Mouse (Mus musculus): ENCODE data around the gene Tnfaip2. TPM values are rescaled to one million over a fixed set of nuclear protein-coding genes. Genes with fewer than 3 reads are reported as not detected.

Gene Tnfaip2
- polyA plus RNA-seq, 1 experiment from 2014 or later = 79.5 TPM

Other genes starting within 250 kb of the Tnfaip2 start
- gene Amn, start 171.4 kb upstream of the Tnfaip2 start, polyA plus RNA-seq (2015; fragmentation: Nextera tagmentation; extraction: Ambion mirVana) = 1.3 and 1.7 TPM in 2 replicates
- 6.6 and 9.4 TPM in 2 replicates for gene Cdc42bpb, start 64.8 kb upstream of the Tnfaip2 start, polyA plus RNA-seq (2015; fragmentation: Nextera tagmentation; extraction: Ambion mirVana)
- not detected in 2 replicates for gene Lbhd2, start 35.7 kb upstream of the Tnfaip2 start, polyA plus RNA-seq (2015; fragmentation: Nextera tagmentation; extraction: Ambion mirVana)
- gene Exoc3l4, start 25.5 kb upstream of the Tnfaip2 start, polyA plus RNA-seq (2015; fragmentation: Nextera tagmentation; extraction: Ambion mirVana) = 22.5 and 23.5 TPM in 2 replicates
- gene Gm266, start 43.4 kb downstream of the Tnfaip2 start, polyA plus RNA-seq (2015; fragmentation: Nextera tagmentation; extraction: Ambion mirVana) = 0.56 and 0.62 TPM in 2 replicates
- 499 and 578 TPM in 2 replicates for gene Eif5, start 95.5 kb downstream of the Tnfaip2 start, polyA plus RNA-seq (2015; fragmentation: Nextera tagmentation; extraction: Ambion mirVana)
- 13.3 and 17.4 TPM in 2 replicates for gene Mark3, start 132.1 kb downstream of the Tnfaip2 start, polyA plus RNA-seq (2015; fragmentation: Nextera tagmentation; extraction: Ambion mirVana)
- 41.9 and 45.7 TPM in 2 replicates for gene Ckb, start 229.9 kb downstream of the Tnfaip2 start, polyA plus RNA-seq (2015; fragmentation: Nextera tagmentation; extraction: Ambion mirVana)
- gene Trmt61a, start 235.6 kb downstream of the Tnfaip2 start, polyA plus RNA-seq (2015; fragmentation: Nextera tagmentation; extraction: Ambion mirVana) = 5.9 and 7.3 TPM in 2 replicates

Measured in liver, embryonic 15.5 days (tissue).